Mouse (Mus musculus): ENCODE data around the gene Vmn1r45. TPM values are rescaled to one million over a fixed set of nuclear protein-coding genes. Genes with fewer than 3 reads are reported as not detected.
"Not testable (repeated sequence)": the region's sequence is repeated elsewhere in the genome, so short reads cannot be mapped to it uniquely, and the experiment has no call there.

Vmn1r45 gene
- not detected in 2 replicates for polyA plus RNA-seq (2015; fragmentation: Nextera tagmentation; extraction: Ambion mirVana)

DNA sequence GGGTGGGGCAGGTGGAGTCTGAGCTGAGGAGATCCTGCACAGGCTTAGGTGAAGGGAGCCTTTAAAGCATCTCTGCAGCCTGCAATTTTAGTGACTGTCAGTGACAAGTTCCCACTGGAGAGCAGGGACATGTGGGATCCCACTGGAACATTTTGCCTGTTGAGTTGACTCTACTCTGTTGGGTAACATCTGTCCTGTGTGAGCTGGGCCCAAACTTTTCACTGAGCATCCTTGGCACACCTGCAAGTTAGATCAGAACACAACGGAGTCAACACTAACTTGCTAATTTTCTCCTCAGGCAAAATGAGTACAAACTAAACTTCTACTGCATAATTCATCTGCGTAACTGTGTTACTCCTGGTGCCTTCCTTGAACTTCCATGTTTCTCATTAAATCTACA lies at the start of gene Vmn1r45:
Vmn1r45 (minus strand) TSS at position 101 of the 400 bp plus-strand sequence.
- H3K36me3 ChIP-seq (ENCODE audit: insufficient read depth, low read length); H3K4me1 ChIP-seq (ENCODE audit: insufficient read depth, low read length); H3K27ac ChIP-seq (ENCODE audit: low read length); H3K4me3 ChIP-seq (ENCODE audit: low read length); H3K4me2 ChIP-seq (replicated peaks; ENCODE audit: low read depth, low read length); H3K27me3 ChIP-seq (ENCODE audit: insufficient read depth, low read length); H3K9ac ChIP-seq (replicated peaks; ENCODE audit: low read length); H3K9me3 ChIP-seq (ENCODE audit: low read length); ATAC-seq (ENCODE audit: low FRiP score, low TSS enrichment): not testable (repeated sequence)
- 88% methylated on average over 2 of the region's 2 CpGs for WGBS

DNA sequence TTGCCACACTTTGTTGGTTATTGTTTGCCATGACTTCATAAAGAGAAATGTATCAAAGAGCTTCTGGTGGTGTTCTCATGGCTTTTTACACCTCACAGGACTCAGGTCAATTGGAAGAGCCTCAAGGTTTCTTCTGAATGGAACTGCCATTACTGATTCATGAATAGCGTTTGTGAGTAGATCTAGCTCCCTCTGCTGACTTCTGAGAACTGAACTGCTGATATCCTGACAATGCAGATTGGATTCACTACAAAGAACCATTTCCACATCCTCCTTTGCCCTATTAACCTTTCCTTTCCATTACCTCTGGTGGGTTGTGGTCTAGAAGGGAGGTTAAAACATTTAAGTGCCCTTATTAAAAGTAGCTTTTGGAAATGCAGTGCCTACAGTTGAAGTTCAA lies 45.6 kb upstream of the Vmn1r45 start:
- Histone ChIP-seq H3K36me3 (ENCODE audit: insufficient read depth, low read length) (no peaks in the 10 kb centered on the region), H3K27me3 (ENCODE audit: insufficient read depth, low read length) (no peaks in the 10 kb centered on the region), H3K9ac (replicated peaks; ENCODE audit: low read length) (no peak overlapping the region), H3K4me3 (ENCODE audit: low read length) (no peak overlapping the region), H3K27ac (ENCODE audit: low read length) (no peak overlapping the region), H3K4me2 (replicated peaks; ENCODE audit: low read depth, low read length) (no peak overlapping the region), H3K4me1 (ENCODE audit: insufficient read depth, low read length) (no peaks in the 10 kb centered on the region), H3K9me3 (ENCODE audit: low read length) (peaks cover 2% of the 10 kb centered on the region; the same call in 1 of the 2 replicates)
- no peak for ATAC-seq (ENCODE audit: low FRiP score, low TSS enrichment)
- WGBS, result 31% methylated on average over 1 of the region's 1 CpGs

DNA sequence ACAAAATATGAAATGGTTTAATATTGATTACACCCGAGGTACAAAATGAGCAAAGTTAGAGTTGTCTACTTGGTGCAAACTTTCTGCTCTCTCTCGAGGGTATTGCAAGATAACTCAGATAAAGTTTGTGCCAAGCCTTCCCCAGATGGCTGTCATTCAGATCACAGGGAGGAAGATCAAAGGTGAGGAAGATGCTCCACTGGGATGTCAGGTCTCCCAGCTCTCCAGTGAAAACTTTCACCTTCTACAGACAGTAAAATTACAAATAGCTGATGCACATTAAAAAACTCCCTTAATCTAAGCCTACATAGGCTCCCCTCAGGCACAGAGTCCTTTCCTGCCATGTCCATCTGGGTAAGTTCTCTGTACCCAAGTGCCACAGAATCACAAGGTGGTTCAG lies 28.6 kb upstream of the Vmn1r45 start, which contains the start of gene Vmn1r46:
Vmn1r46 (plus strand) TSS at position 301 of the 400 bp plus-strand sequence.
- H3K4me2 ChIP-seq (replicated peaks; ENCODE audit: low read depth, low read length), result no peak within 1 kb of the TSS
- ATAC-seq (ENCODE audit: low FRiP score, low TSS enrichment), result no peak
- H3K27me3 ChIP-seq (ENCODE audit: insufficient read depth, low read length), result no peaks in the 10 kb centered on the region
- H3K9ac ChIP-seq (replicated peaks; ENCODE audit: low read length), result no peak within 1 kb of the TSS
- H3K27ac ChIP-seq (ENCODE audit: low read length), result no peak within 1 kb of the TSS
- 72% methylated on average over 2 of the region's 2 CpGs for WGBS
- H3K36me3 ChIP-seq (ENCODE audit: insufficient read depth, low read length), result no peaks in the 10 kb centered on the region
- H3K9me3 ChIP-seq (ENCODE audit: low read length), result 0 out of 2 replicates have a peak, but pooled peaks cover 3% of the 10 kb centered on the region
- no peak within 1 kb of the TSS for H3K4me3 ChIP-seq (ENCODE audit: low read length)
- no peaks in the 10 kb centered on the region for H3K4me1 ChIP-seq (ENCODE audit: insufficient read depth, low read length)

DNA sequence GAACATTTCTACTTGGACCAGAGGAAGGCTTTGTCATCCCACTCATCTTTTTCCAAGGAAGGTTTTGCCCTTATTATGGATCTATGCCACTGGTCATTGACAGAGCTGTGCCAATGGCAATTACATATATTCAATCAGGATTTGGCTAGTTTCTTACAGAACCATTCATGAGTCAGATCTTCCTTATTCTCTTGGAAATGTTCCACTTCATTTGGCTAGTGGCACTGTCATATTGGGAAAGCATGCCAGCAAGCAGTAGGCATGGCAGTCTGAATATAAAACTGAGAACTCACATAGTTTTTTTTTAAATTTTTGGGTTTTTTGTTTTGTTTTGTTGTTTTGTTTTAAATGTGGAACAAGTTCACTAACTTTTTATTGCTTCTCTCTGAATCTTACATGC lies 25.9 kb upstream of the Vmn1r45 start:
- H3K4me3 ChIP-seq (ENCODE audit: low read length), result no peak overlapping the region
- 0 out of 2 replicates have a peak, but pooled peaks cover 3% of the 10 kb centered on the region for H3K9me3 ChIP-seq (ENCODE audit: low read length)
- H3K4me2 ChIP-seq (replicated peaks; ENCODE audit: low read depth, low read length), result no peak overlapping the region
- no peaks in the 10 kb centered on the region for H3K27me3 ChIP-seq (ENCODE audit: insufficient read depth, low read length)
- ATAC-seq (ENCODE audit: low FRiP score, low TSS enrichment), result no peak
- no peaks in the 10 kb centered on the region for H3K36me3 ChIP-seq (ENCODE audit: insufficient read depth, low read length)
- H3K27ac ChIP-seq (ENCODE audit: low read length), result no peak overlapping the region
- no peak overlapping the region for H3K9ac ChIP-seq (replicated peaks; ENCODE audit: low read length)
- no peaks in the 10 kb centered on the region for H3K4me1 ChIP-seq (ENCODE audit: insufficient read depth, low read length)

DNA sequence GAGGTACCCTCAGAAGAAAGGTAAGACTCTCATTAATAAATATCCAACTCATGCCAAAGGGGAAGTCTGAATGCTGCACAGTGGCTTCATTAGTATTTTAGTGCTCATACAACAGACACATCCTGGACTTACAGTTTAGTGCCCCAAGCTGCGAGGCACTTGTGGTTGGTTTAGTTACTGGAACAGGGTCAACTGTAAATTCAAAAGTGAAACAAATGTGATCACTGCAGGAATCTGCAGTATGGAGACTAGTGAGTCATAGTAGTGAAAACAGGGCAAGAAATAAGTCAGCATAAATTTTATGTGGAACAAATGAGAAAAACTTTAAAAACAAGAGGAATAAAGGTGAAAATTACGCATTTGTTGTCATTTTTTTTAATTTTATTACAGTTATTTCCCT lies 13.2 kb upstream of the Vmn1r45 start:
- ATAC-seq (ENCODE audit: low FRiP score, low TSS enrichment), result no peak
- H3K9ac ChIP-seq (replicated peaks; ENCODE audit: low read length), result no peak overlapping the region
- H3K4me3 ChIP-seq (ENCODE audit: low read length), result no peak overlapping the region
- no peaks in the 10 kb centered on the region for H3K36me3 ChIP-seq (ENCODE audit: insufficient read depth, low read length)
- no peak overlapping the region for H3K27ac ChIP-seq (ENCODE audit: low read length)
- H3K4me1 ChIP-seq (ENCODE audit: insufficient read depth, low read length), result no peaks in the 10 kb centered on the region
- 65% methylated on average over 2 of the region's 2 CpGs for WGBS
- no peak overlapping the region for H3K4me2 ChIP-seq (replicated peaks; ENCODE audit: low read depth, low read length)
- H3K9me3 ChIP-seq (ENCODE audit: low read length), result no peaks in the 10 kb centered on the region
- H3K27me3 ChIP-seq (ENCODE audit: insufficient read depth, low read length), result no peaks in the 10 kb centered on the region

DNA sequence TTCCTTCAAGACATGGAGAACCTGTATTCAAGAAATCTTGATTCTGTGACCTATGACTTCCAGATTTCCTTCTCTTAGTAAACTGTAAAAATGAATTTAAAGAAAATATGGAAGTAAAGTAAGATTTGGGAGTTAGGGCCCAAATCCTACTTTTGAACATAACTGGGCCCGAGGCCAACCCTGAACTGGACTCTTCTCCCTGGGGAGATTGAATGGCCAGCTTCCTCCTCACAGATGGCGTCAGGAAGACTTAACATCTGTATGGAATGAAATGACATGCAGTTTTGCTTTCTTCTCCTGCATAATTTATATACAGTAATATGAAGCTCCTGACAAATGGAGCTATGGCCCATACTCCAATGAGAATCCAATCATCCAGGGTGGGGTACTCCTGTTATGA lies 528 bp upstream of the Vmn1r45 start:
- H3K4me1 ChIP-seq (ENCODE audit: insufficient read depth, low read length), result no peaks in the 10 kb centered on the region
- no peak overlapping the region for H3K27ac ChIP-seq (ENCODE audit: low read length)
- H3K9me3 ChIP-seq (ENCODE audit: low read length), result no peaks in the 10 kb centered on the region
- H3K36me3 ChIP-seq (ENCODE audit: insufficient read depth, low read length), result no peaks in the 10 kb centered on the region
- H3K9ac ChIP-seq (replicated peaks; ENCODE audit: low read length), result no peak overlapping the region
- no peak overlapping the region for H3K4me2 ChIP-seq (replicated peaks; ENCODE audit: low read depth, low read length)
- no peak for ATAC-seq (ENCODE audit: low FRiP score, low TSS enrichment)
- WGBS, result 76% methylated on average over 2 of the region's 2 CpGs
- no peaks in the 10 kb centered on the region for H3K27me3 ChIP-seq (ENCODE audit: insufficient read depth, low read length)
- no peak overlapping the region for H3K4me3 ChIP-seq (ENCODE audit: low read length)

DNA sequence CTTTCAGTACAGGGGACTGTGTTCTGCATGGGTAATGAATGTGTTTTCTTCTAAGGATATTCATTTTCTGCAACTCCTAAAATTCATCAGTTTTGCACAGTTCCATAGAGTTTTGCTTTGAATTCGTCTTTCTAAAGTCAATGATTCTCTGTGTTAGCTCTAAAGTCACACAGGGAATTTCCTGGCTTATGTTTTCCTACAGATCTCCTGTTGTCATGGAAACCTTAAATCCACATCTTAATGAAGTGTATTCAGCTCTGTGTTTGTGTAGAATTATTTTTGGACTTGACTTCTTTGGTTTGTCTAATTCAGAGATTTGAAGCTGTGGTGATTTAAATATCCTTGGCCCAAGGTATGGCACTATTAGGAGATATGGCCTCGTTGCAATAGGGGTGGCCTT lies 56.6 kb downstream of the Vmn1r45 start:
- no peak overlapping the region for H3K4me3 ChIP-seq (ENCODE audit: low read length)
- no peak overlapping the region for H3K4me2 ChIP-seq (replicated peaks; ENCODE audit: low read depth, low read length)
- H3K9me3 ChIP-seq (ENCODE audit: low read length), result no peaks in the 10 kb centered on the region
- no peak overlapping the region for H3K9ac ChIP-seq (replicated peaks; ENCODE audit: low read length)
- no peak for ATAC-seq (ENCODE audit: low FRiP score, low TSS enrichment)
- H3K27ac ChIP-seq (ENCODE audit: low read length), result no peak overlapping the region
- H3K4me1 ChIP-seq (ENCODE audit: insufficient read depth, low read length), result no peaks in the 10 kb centered on the region
- no peaks in the 10 kb centered on the region for H3K36me3 ChIP-seq (ENCODE audit: insufficient read depth, low read length)
- H3K27me3 ChIP-seq (ENCODE audit: insufficient read depth, low read length), result no peaks in the 10 kb centered on the region
- WGBS, result 56% methylated on average over 2 of the region's 2 CpGs

DNA sequence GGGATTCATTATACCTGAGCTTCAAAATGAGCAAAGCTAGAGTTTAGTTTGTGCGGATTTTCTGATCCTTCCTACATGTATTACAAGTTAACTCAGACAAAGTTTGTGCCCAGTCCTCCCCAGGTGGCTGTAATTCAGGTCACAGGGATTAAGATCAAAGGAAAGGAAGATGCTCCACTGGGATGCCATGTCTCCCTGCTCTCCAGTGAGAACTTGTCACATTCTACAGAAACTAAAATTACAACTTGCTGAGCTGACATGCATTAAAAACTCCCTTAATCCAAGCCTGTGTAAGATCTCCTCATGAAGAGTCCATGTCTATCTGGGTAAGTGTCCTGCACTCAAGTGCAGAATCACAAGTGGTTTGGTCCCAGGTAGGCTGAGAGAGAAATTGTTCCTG lies 57.0 kb downstream of the Vmn1r45 start, which contains the start of gene Vmn1r44:
Vmn1r44 (plus strand) TSS at position 301 of the 400 bp plus-strand sequence.
- WGBS, result 71% methylated on average over 1 of the region's 1 CpGs
- H3K9me3 ChIP-seq (ENCODE audit: low read length), result no peaks in the 10 kb centered on the region
- no peak within 1 kb of the TSS for H3K27ac ChIP-seq (ENCODE audit: low read length)
- H3K4me2 ChIP-seq (replicated peaks; ENCODE audit: low read depth, low read length), result no peak within 1 kb of the TSS
- H3K4me3 ChIP-seq (ENCODE audit: low read length), result no peak within 1 kb of the TSS
- no peaks in the 10 kb centered on the region for H3K27me3 ChIP-seq (ENCODE audit: insufficient read depth, low read length)
- no peaks in the 10 kb centered on the region for H3K4me1 ChIP-seq (ENCODE audit: insufficient read depth, low read length)
- ATAC-seq (ENCODE audit: low FRiP score, low TSS enrichment), result no peak
- no peak within 1 kb of the TSS for H3K9ac ChIP-seq (replicated peaks; ENCODE audit: low read length)
- no peaks in the 10 kb centered on the region for H3K36me3 ChIP-seq (ENCODE audit: insufficient read depth, low read length)

Other genes with a start within 250 kb of the Vmn1r45 start
- not detected in 2 replicates for gene Vmn1r40, start 233.1 kb downstream of the Vmn1r45 start, polyA plus RNA-seq (2015; fragmentation: Nextera tagmentation; extraction: Ambion mirVana)
- not detected in 2 replicates for gene Vmn1r41, start 199.8 kb downstream of the Vmn1r45 start, polyA plus RNA-seq (2015; fragmentation: Nextera tagmentation; extraction: Ambion mirVana)
- not detected in 2 replicates for gene Vmn1r42, start 64.2 kb downstream of the Vmn1r45 start, polyA plus RNA-seq (2015; fragmentation: Nextera tagmentation; extraction: Ambion mirVana)
- gene Vmn1r43, start 64.2 kb downstream of the Vmn1r45 start, polyA plus RNA-seq (2015; fragmentation: Nextera tagmentation; extraction: Ambion mirVana), result not detected in 2 replicates
- gene Vmn1r44, start 56.9 kb downstream of the Vmn1r45 start, polyA plus RNA-seq (2015; fragmentation: Nextera tagmentation; extraction: Ambion mirVana), result not detected in 2 replicates
- gene Vmn1r46, start 28.7 kb upstream of the Vmn1r45 start, polyA plus RNA-seq (2015; fragmentation: Nextera tagmentation; extraction: Ambion mirVana), result not detected in 2 replicates
- gene Vmn1r47, start 75.5 kb upstream of the Vmn1r45 start, polyA plus RNA-seq (2015; fragmentation: Nextera tagmentation; extraction: Ambion mirVana), result not detected in 2 replicates
- not detected in 2 replicates for gene Vmn1r48, start 96.2 kb upstream of the Vmn1r45 start, polyA plus RNA-seq (2015; fragmentation: Nextera tagmentation; extraction: Ambion mirVana)
- not detected in 2 replicates for gene Vmn1r49, start 137.9 kb upstream of the Vmn1r45 start, polyA plus RNA-seq (2015; fragmentation: Nextera tagmentation; extraction: Ambion mirVana)
- not detected in 2 replicates for gene Vmn1r50, start 160.8 kb upstream of the Vmn1r45 start, polyA plus RNA-seq (2015; fragmentation: Nextera tagmentation; extraction: Ambion mirVana)
- gene Vmn1r51, start 182.0 kb upstream of the Vmn1r45 start, polyA plus RNA-seq (2015; fragmentation: Nextera tagmentation; extraction: Ambion mirVana), result not detected in 2 replicates
- gene Vmn1r52, start 234.2 kb upstream of the Vmn1r45 start, polyA plus RNA-seq (2015; fragmentation: Nextera tagmentation; extraction: Ambion mirVana), result not detected in 2 replicates